ENCODE assay signal across 8 mouse cellular contexts in genomic region chr11:100527458-100528374, GRCm38 (mm10). TPM values are rescaled to one million over a fixed set of nuclear protein-coding genes. Genes with fewer than 3 reads are reported as not detected.
A peak's percentile ranks its signal among the peaks of the same experiment; 100 is the strongest.
DNase-seq lines count a peak whose midpoint lies in the region; ATAC-seq lines count a peak whose summit lies in the region.

Gene Acly, minus strand, starts transcription at chr11:100528000.

- H3K9me3 ChIP-seq in hindbrain, embryonic 16.5 days (ENCODE audit: control insufficient read depth, low read length): no peaks in the 10 kb centered on the region

- H3K4me3 ChIP-seq in hindbrain, embryonic 16.5 days (ENCODE audit: low read length): peak within 1 kb of the TSS; percentile 77
- peak within 1 kb of the TSS; percentile 91 for H3K4me3 ChIP-seq in macrophage (ENCODE audit: inconsistent target)

- peaks cover 26% of the 10 kb centered on the region for H3K4me1 ChIP-seq in hindbrain, embryonic 16.5 days (ENCODE audit: control insufficient read depth, insufficient read depth, low read depth, low read length)

- peak; percentile 99 for ATAC-seq in hindbrain, embryonic 16.5 days

- peaks cover 46% of the 10 kb centered on the region for H3K79me2 ChIP-seq in macrophage (ENCODE audit: inconsistent target)

- peak; percentile 99 for DNase-seq in WW6 (ENCODE audit: low read depth, low spot score)
- DNase-seq in cerebellum, postnatal 4 days (ENCODE audit: low spot score in 2 of 2): peak; percentile 95 to 99
- peak; percentile 97 for DNase-seq in gastrocnemius, adult 18-20 months (ENCODE audit: low spot score)
- peak; percentile 99 for DNase-seq in left cerebral cortex, adult 18-20 months (ENCODE audit: low spot score in 2 of 2)
- peak; percentile 99 for DNase-seq in right cerebral cortex, adult 18-20 months
- DNase-seq in urinary bladder, postnatal 10 days (ENCODE audit: low spot score): peak; percentile 92

- under 1% methylated on average over 44 of the region's 54 CpGs for WGBS in hindbrain, embryonic 16.5 days
- WGBS in macrophage (ENCODE audit: missing documents): 2% methylated on average over 54 of the region's 54 CpGs

- H3K4me2 ChIP-seq in hindbrain, embryonic 16.5 days (ENCODE audit: low read length): peak within 1 kb of the TSS; percentile 82

- peak within 1 kb of the TSS; percentile 90 for H3K9ac ChIP-seq in hindbrain, embryonic 16.5 days (ENCODE audit: low read depth, low read length)

- peaks cover 6% of the 10 kb centered on the region for H3K36me3 ChIP-seq in hindbrain, embryonic 16.5 days (ENCODE audit: control insufficient read depth, insufficient read depth, low read length)
- peaks cover 10% of the 10 kb centered on the region; the same call in 1 of the 2 replicates for H3K36me3 ChIP-seq in macrophage (ENCODE audit: inconsistent target)

- peak within 1 kb of the TSS; percentile 90 for H3K27ac ChIP-seq in hindbrain, embryonic 16.5 days (ENCODE audit: low read depth, low read length)
- peak within 1 kb of the TSS; percentile 89 for H3K27ac ChIP-seq in macrophage

- no peaks in the 10 kb centered on the region for H3K27me3 ChIP-seq in hindbrain, embryonic 16.5 days (replicated peaks; ENCODE audit: control insufficient read depth, insufficient read depth, low read length)

RNA-seq across cellular contexts. Expression of gene Acly, which starts in this region (rescaled TPM):
- 10 to 100 TPM in 1 of 2 experiments, 1 to 10 TPM in 1; 9.5 to 12.2 TPM for total RNA-seq in gastrocnemius, adult 18-20 months (2021)
- polyA plus RNA-seq in hindbrain, embryonic 16.5 days (2015; fragmentation: Nextera tagmentation; extraction: Ambion mirVana): 215 and 253 TPM in 2 replicates
- 100 to 1,000 TPM; 133 to 140 TPM for total RNA-seq in left cerebral cortex, adult 18-20 months (2021)
- total RNA-seq in macrophage (2018; cell fraction: chromatin; rRNA removed): 100 to 1,000 TPM in 17 of 26 experiments, 10 to 100 TPM in 9; 46.4 to 178 (median 118) TPM
- 100 to 1,000 TPM in 7 of 26 experiments, 10 to 100 TPM in 19; 65.0 to 112 (median 90.5) TPM for total RNA-seq in macrophage (2018; cell fraction: cytosol; rRNA removed)
- total RNA-seq in macrophage (2018; cell fraction: nucleus; rRNA removed): 100 to 1,000 TPM in 3 of 26 experiments, 10 to 100 TPM in 23; 46.9 to 156 (median 84.4) TPM
- polyA plus RNA-seq in macrophage (2018): 70.4 to 111 TPM (median 89.5 TPM) in 3 replicates

Comparison
In these comparisons a context has a peak if more than half of its experiments do, and no peak if none do; other contexts are left out.
1. Peak in every context shown above with its lines: DNase-seq, ATAC-seq, H3K4me3 ChIP-seq and H3K27ac ChIP-seq.
2. RNA of gene Acly (total RNA-seq): 133 to 140 TPM in left cerebral cortex, adult 18-20 months; 9.5 to 12.2 TPM in gastrocnemius, adult 18-20 months; every median in the first group is over 10 times any median in the second.